In genomic region chr16:31883302-31883701, GRCm38 (mm10) we compare ENCODE assay signal across 11 mouse cellular contexts. TPM values are rescaled to one million over a fixed set of nuclear protein-coding genes. Genes with fewer than 3 reads are reported as not detected.
DNase-seq lines count a peak whose midpoint lies in the region; ATAC-seq and TF ChIP-seq lines count a peak whose summit lies in the region.
"Had no signal": no experiment of that assay in that cellular context is flagged by ENCODE, and none has a peak within 500 bp of the region (broad histone marks: within the 10 kb centered on the region; RNA-seq: fewer than 3 reads in every experiment).

No protein-coding gene starts in this region.

- no peak for TF ChIP-seq POLR2A in cortical plate, adult 2 months (IDR thresholded peaks at IDR 0.05; ENCODE audit: extremely low read depth, insufficient read depth, low read length)
- no peak for TF ChIP-seq POLR2A in thymus, adult 2 months (IDR thresholded peaks at IDR 0.05; ENCODE audit: control insufficient read depth, extremely low read depth, insufficient read depth, low read length, poor library complexity)

- H3K4me3 ChIP-seq in hindbrain, embryonic 12.5 days: no peak overlapping the region
- no peak overlapping the region for H3K4me3 ChIP-seq in hindbrain, embryonic 13.5 days
- H3K4me3 ChIP-seq in midbrain, embryonic 11.5 days (ENCODE audit: low read depth, low read length): no peak overlapping the region
- no peak overlapping the region for H3K4me3 ChIP-seq in midbrain, embryonic 14.5 days (replicated peaks; ENCODE audit: low read depth, low read length)
- no peak overlapping the region for H3K4me3 ChIP-seq in cortical plate, adult 2 months (ENCODE audit: insufficient read depth, low read length)
- no peak overlapping the region for H3K4me3 ChIP-seq in thymus, adult 2 months (ENCODE audit: control insufficient read depth, insufficient read depth, low read length)

- DNase-seq in midbrain, embryonic 11.5 days (ENCODE audit: low spot score, missing footprints): no peak
- DNase-seq in midbrain, embryonic 14.5 days: no peak
- peak; percentile 26 for DNase-seq in lung, postnatal 36 days
- DNase-seq in urinary bladder, postnatal 25 days (ENCODE audit: low spot score): no peak
- DNase-seq in thymus, adult 2 months: no peak
- DNase-seq: cerebellum, adult 11 months; thymus, postnatal 4 days had no signal

- H3K9ac ChIP-seq in hindbrain, embryonic 12.5 days: no peak overlapping the region
- no peak overlapping the region for H3K9ac ChIP-seq in hindbrain, embryonic 13.5 days
- no peak overlapping the region for H3K9ac ChIP-seq in midbrain, embryonic 11.5 days (ENCODE audit: low read length)
- H3K9ac ChIP-seq in midbrain, embryonic 14.5 days (replicated peaks; ENCODE audit: low read length): no peak overlapping the region

- peaks cover 22% of the 10 kb centered on the region for H3K4me1 ChIP-seq in hindbrain, embryonic 12.5 days
- H3K4me1 ChIP-seq in hindbrain, embryonic 13.5 days (replicated peaks): peaks cover 21% of the 10 kb centered on the region
- H3K4me1 ChIP-seq in midbrain, embryonic 11.5 days (ENCODE audit: control insufficient read depth, insufficient read depth, low read length): no peaks in the 10 kb centered on the region
- peaks cover 6% of the 10 kb centered on the region; the same call in 1 of the 2 replicates for H3K4me1 ChIP-seq in midbrain, embryonic 14.5 days (ENCODE audit: control insufficient read depth, insufficient read depth, low read length)
- H3K4me1 ChIP-seq in cortical plate, adult 2 months (ENCODE audit: control insufficient read depth, insufficient read depth, low read length): peaks cover 2% of the 10 kb centered on the region; the same call in 1 of the 2 replicates
- no peaks in the 10 kb centered on the region for H3K4me1 ChIP-seq in thymus, adult 2 months (replicated peaks; ENCODE audit: control insufficient read depth, insufficient read depth, low read length)

- H3K27me3 ChIP-seq in hindbrain, embryonic 12.5 days: no peaks in the 10 kb centered on the region; the same call in 1 of the 2 replicates
- 0 out of 2 replicates have a peak, but pooled peaks cover 11% of the 10 kb centered on the region for H3K27me3 ChIP-seq in hindbrain, embryonic 13.5 days
- no peaks in the 10 kb centered on the region for H3K27me3 ChIP-seq in midbrain, embryonic 11.5 days (ENCODE audit: control insufficient read depth, insufficient read depth, low read length)
- no peaks in the 10 kb centered on the region for H3K27me3 ChIP-seq in midbrain, embryonic 14.5 days (ENCODE audit: control insufficient read depth, insufficient read depth, low read length)
- no peaks in the 10 kb centered on the region for H3K27me3 ChIP-seq in thymus, adult 2 months (ENCODE audit: control insufficient read depth, insufficient read depth, low read length)

- H3K27ac ChIP-seq in hindbrain, embryonic 12.5 days: no peak overlapping the region
- H3K27ac ChIP-seq in hindbrain, embryonic 13.5 days: no peak overlapping the region
- no peak overlapping the region for H3K27ac ChIP-seq in midbrain, embryonic 11.5 days (ENCODE audit: low read depth, low read length)
- no peak overlapping the region for H3K27ac ChIP-seq in midbrain, embryonic 14.5 days (replicated peaks; ENCODE audit: low read depth, low read length)
- peak overlapping the region; percentile 33; the same call in 1 of the 2 replicates for H3K27ac ChIP-seq in cortical plate, adult 2 months (ENCODE audit: insufficient read depth, low read length)
- no peak overlapping the region for H3K27ac ChIP-seq in thymus, adult 2 months (ENCODE audit: control insufficient read depth, insufficient read depth, low read length)

- no peak for TF ChIP-seq CTCF in cortical plate, adult 2 months (IDR thresholded peaks at IDR 0.05; ENCODE audit: extremely low read depth, insufficient read depth, low read length)
- no peak for TF ChIP-seq CTCF in thymus, adult 2 months (IDR thresholded peaks at IDR 0.05; ENCODE audit: borderline replicate concordance, control insufficient read depth, extremely low read depth, insufficient read depth, low read length, poor library complexity)

- no peak overlapping the region for H3K4me2 ChIP-seq in hindbrain, embryonic 12.5 days (replicated peaks)
- H3K4me2 ChIP-seq in hindbrain, embryonic 13.5 days: no peak overlapping the region
- H3K4me2 ChIP-seq in midbrain, embryonic 11.5 days: no peak overlapping the region
- H3K4me2 ChIP-seq in midbrain, embryonic 14.5 days (ENCODE audit: low read length): no peak overlapping the region

- WGBS in hindbrain, embryonic 12.5 days: 77% methylated on average over 14 of the region's 14 CpGs
- 72% methylated on average over 14 of the region's 14 CpGs for WGBS in hindbrain, embryonic 13.5 days
- WGBS in midbrain, embryonic 11.5 days: 83% methylated on average over 14 of the region's 14 CpGs
- WGBS in midbrain, embryonic 14.5 days: 82% methylated on average over 14 of the region's 14 CpGs
- WGBS in thymus, adult 2 months: 80% methylated on average over 14 of the region's 14 CpGs

- H3K36me3 ChIP-seq in hindbrain, embryonic 12.5 days: no peaks in the 10 kb centered on the region
- H3K36me3 ChIP-seq in hindbrain, embryonic 13.5 days: no peaks in the 10 kb centered on the region
- no peaks in the 10 kb centered on the region for H3K36me3 ChIP-seq in midbrain, embryonic 11.5 days (ENCODE audit: control insufficient read depth, insufficient read depth, low read length)
- no peaks in the 10 kb centered on the region for H3K36me3 ChIP-seq in midbrain, embryonic 14.5 days (ENCODE audit: control insufficient read depth, insufficient read depth, low read length)
- H3K36me3 ChIP-seq in thymus, adult 2 months (ENCODE audit: control insufficient read depth, insufficient read depth, low read length): no peaks in the 10 kb centered on the region

- no peaks in the 10 kb centered on the region for H3K9me3 ChIP-seq in hindbrain, embryonic 12.5 days (replicated peaks)
- no peaks in the 10 kb centered on the region for H3K9me3 ChIP-seq in hindbrain, embryonic 13.5 days
- H3K9me3 ChIP-seq in midbrain, embryonic 11.5 days (ENCODE audit: control insufficient read depth, low read length): no peaks in the 10 kb centered on the region
- H3K9me3 ChIP-seq in midbrain, embryonic 14.5 days (ENCODE audit: control insufficient read depth, low read length): no peaks in the 10 kb centered on the region

- ATAC-seq in hindbrain, embryonic 12.5 days (ENCODE audit: low FRiP score): peak; percentile 27; the same call in 1 of the 2 replicates
- no peak for ATAC-seq in hindbrain, embryonic 13.5 days (ENCODE audit: low FRiP score)
- ATAC-seq in midbrain, embryonic 11.5 days (ENCODE audit: low FRiP score): 0 out of 2 replicates have a peak, but pooled peaks have one; percentile 10
- no peak for ATAC-seq in midbrain, embryonic 14.5 days (ENCODE audit: low FRiP score, low TSS enrichment)

RNA-seq across cellular contexts. Expression of gene Meltf, which starts 4.7 kb away (rescaled TPM):
- 0.40 and 0.60 TPM in 2 replicates for polyA plus RNA-seq in hindbrain, embryonic 12.5 days (2016; fragmentation: Nextera tagmentation; extraction: Ambion mirVana)
- 0.22 and 0.31 TPM in 2 replicates for polyA plus RNA-seq in hindbrain, embryonic 13.5 days (2015; fragmentation: Nextera tagmentation; extraction: Ambion mirVana)
- 0.10 TPM in 1 of 2 replicates, not detected in the other for polyA plus RNA-seq in midbrain, embryonic 11.5 days (2014; fragmentation: Nextera tagmentation; extraction: Ambion mirVana)
- 0.17 and 0.22 TPM in 2 replicates for polyA plus RNA-seq in midbrain, embryonic 14.5 days (2014; fragmentation: Nextera tagmentation; extraction: Ambion mirVana)
- polyA plus RNA-seq in cortical plate, adult 2 months (2012; rRNA removed): 0.46 and 0.79 TPM in 2 replicates
- polyA plus RNA-seq in thymus, adult 2 months (2012; rRNA removed): 0.43 and 0.60 TPM in 2 replicates
- polyA plus RNA-seq: heart, embryonic 14.5 days had no signal

RNA-seq across cellular contexts. Expression of gene Pigz, which starts 50.3 kb away (rescaled TPM):
- polyA plus RNA-seq in hindbrain, embryonic 12.5 days (2016; fragmentation: Nextera tagmentation; extraction: Ambion mirVana): 2.1 and 2.8 TPM in 2 replicates
- polyA plus RNA-seq in hindbrain, embryonic 13.5 days (2015; fragmentation: Nextera tagmentation; extraction: Ambion mirVana): 2.3 and 3.4 TPM in 2 replicates
- polyA plus RNA-seq in midbrain, embryonic 11.5 days (2014; fragmentation: Nextera tagmentation; extraction: Ambion mirVana): 1.4 TPM in 2 replicates
- 2.0 and 3.1 TPM in 2 replicates for polyA plus RNA-seq in midbrain, embryonic 14.5 days (2014; fragmentation: Nextera tagmentation; extraction: Ambion mirVana)
- polyA plus RNA-seq in cortical plate, adult 2 months (2012; rRNA removed): 24.6 and 25.4 TPM in 2 replicates
- polyA plus RNA-seq in thymus, adult 2 months (2012; rRNA removed): 8.0 and 8.2 TPM in 2 replicates

Comparison
In these comparisons a context has a peak if more than half of its experiments do, and no peak if none do; other contexts are left out.
1. ATAC-seq: peak in hindbrain, embryonic 12.5 days (single experiment) and midbrain, embryonic 11.5 days (single experiment); none in hindbrain, embryonic 13.5 days (single experiment) and midbrain, embryonic 14.5 days (single experiment).